Mouse (Mus musculus): ENCODE data around the gene Bach2. TPM values are rescaled to one million over a fixed set of nuclear protein-coding genes. Genes with fewer than 3 reads are reported as not detected.

Gene Bach2
- polyA plus RNA-seq, 1 experiment from 2014 or later: 5.8 TPM

GRCm38 (mm10) chr4:32280401-32280800 lies 41.8 kb downstream of the Bach2 start:
- ATAC-seq (ENCODE audit: insufficient number of reproducible peaks, low FRiP score, low TSS enrichment, low read depth): no peak
- H3K27me3 ChIP-seq: no peaks in the 10 kb centered on the region

GRCm38 (mm10) chr4:32281306-32281705 lies 42.7 kb downstream of the Bach2 start:
- Histone ChIP-seq H3K4me1 (peaks cover 8% of the 10 kb centered on the region; the same call in 1 of the 2 replicates), H3K9me3 (no peaks in the 10 kb centered on the region), H3K4me2 (no peak overlapping the region), H3K27ac (no peak overlapping the region), H3K27me3 (no peaks in the 10 kb centered on the region), H3K4me3 (no peak overlapping the region), H3K9ac (no peak overlapping the region), H3K36me3 (no peaks in the 10 kb centered on the region)
- 83% methylated on average over 6 of the region's 6 CpGs for WGBS
- no peak for ATAC-seq (ENCODE audit: insufficient number of reproducible peaks, low FRiP score, low TSS enrichment, low read depth)

More at GRCm38 (mm10) chr4:32280401-32280800, 41.8 kb downstream of the Bach2 start:
- 20% methylated on average over 6 of the region's 6 CpGs for WGBS
- Histone ChIP-seq H3K4me1 (peaks cover 8% of the 10 kb centered on the region; the same call in 1 of the 2 replicates), H3K4me3 (no peak overlapping the region), H3K4me2 (no peak overlapping the region), H3K27ac (peak overlapping the region; percentile 51), H3K36me3 (no peaks in the 10 kb centered on the region), H3K9me3 (no peaks in the 10 kb centered on the region), H3K9ac (no peak overlapping the region)

GRCm38 (mm10) chr4:32286405-32286804 lies 47.8 kb downstream of the Bach2 start:
- 72% methylated on average over 8 of the region's 8 CpGs for WGBS
- Histone ChIP-seq H3K4me2 (no peak overlapping the region), H3K4me1 (peaks cover 19% of the 10 kb centered on the region; the same call in 1 of the 2 replicates), H3K9ac (no peak overlapping the region), H3K36me3 (no peaks in the 10 kb centered on the region), H3K9me3 (no peaks in the 10 kb centered on the region), H3K27me3 (no peaks in the 10 kb centered on the region), H3K27ac (no peak overlapping the region), H3K4me3 (no peak overlapping the region)
- no peak for ATAC-seq (ENCODE audit: insufficient number of reproducible peaks, low FRiP score, low TSS enrichment, low read depth)

GRCm38 (mm10) chr4:32288036-32288860 lies 49.6 kb downstream of the Bach2 start:
- Histone ChIP-seq H3K27me3 (no peaks in the 10 kb centered on the region), H3K4me2 (no peak overlapping the region), H3K27ac (no peak overlapping the region), H3K9me3 (no peaks in the 10 kb centered on the region), H3K9ac (no peak overlapping the region), H3K36me3 (no peaks in the 10 kb centered on the region), H3K4me1 (peaks cover 29% of the 10 kb centered on the region), H3K4me3 (no peak overlapping the region)
- whole genome bisulfite sequencing: 40% methylated on average over 11 of the region's 11 CpGs
- ATAC-seq (ENCODE audit: insufficient number of reproducible peaks, low FRiP score, low TSS enrichment, low read depth): no peak

DNA sequence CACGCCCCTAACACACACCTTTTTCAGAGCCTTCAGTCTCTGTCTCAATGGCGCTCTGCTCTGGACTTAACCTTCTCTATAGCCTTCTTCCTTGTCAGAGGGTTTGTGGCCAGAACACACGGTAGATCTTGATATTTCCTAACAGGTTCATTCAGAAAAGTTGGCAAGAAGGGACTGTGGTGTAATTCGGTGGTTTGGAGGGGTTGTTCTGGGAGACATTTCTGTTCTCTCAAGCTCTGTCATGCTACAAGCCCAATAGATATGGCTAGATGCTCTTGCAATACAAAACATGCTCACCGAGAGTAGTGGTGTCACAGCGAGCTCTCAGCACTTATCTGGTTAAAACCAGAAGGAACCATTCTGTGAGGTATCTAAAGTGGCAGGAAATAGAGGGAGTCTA lies 51.2 kb downstream of the Bach2 start:
- peaks cover 36% of the 10 kb centered on the region for H3K4me1 ChIP-seq
- H3K27ac ChIP-seq: no peak overlapping the region

GRCm38 (mm10) chr4:32291406-32291805 lies 52.8 kb downstream of the Bach2 start:
- no peak for ATAC-seq (ENCODE audit: insufficient number of reproducible peaks, low FRiP score, low TSS enrichment, low read depth)
- no peak overlapping the region for H3K27ac ChIP-seq
- H3K4me1 ChIP-seq: peaks cover 36% of the 10 kb centered on the region
- no peak overlapping the region for H3K4me2 ChIP-seq
- no peaks in the 10 kb centered on the region for H3K36me3 ChIP-seq
- no peaks in the 10 kb centered on the region for H3K27me3 ChIP-seq
- H3K9ac ChIP-seq: no peak overlapping the region
- H3K4me3 ChIP-seq: no peak overlapping the region
- H3K9me3 ChIP-seq: no peaks in the 10 kb centered on the region
- WGBS: 77% methylated on average over 4 of the region's 4 CpGs

More for the DNA sequence above, 51.2 kb downstream of the Bach2 start:
- Histone ChIP-seq H3K36me3 (no peaks in the 10 kb centered on the region), H3K4me2 (no peak overlapping the region), H3K4me3 (no peak overlapping the region), H3K9ac (no peak overlapping the region), H3K27me3 (no peaks in the 10 kb centered on the region), H3K9me3 (no peaks in the 10 kb centered on the region)
- ATAC-seq (ENCODE audit: insufficient number of reproducible peaks, low FRiP score, low TSS enrichment, low read depth): no peak
- WGBS: 81% methylated on average over 6 of the region's 6 CpGs

- 40% methylated on average over 7 of the region's 7 CpGs for whole genome bisulfite sequencing
- Histone ChIP-seq H3K27ac (no peak overlapping the region), H3K4me3 (no peak overlapping the region), H3K9me3 (no peaks in the 10 kb centered on the region), H3K4me1 (peaks cover 37% of the 10 kb centered on the region), H3K27me3 (no peaks in the 10 kb centered on the region), H3K9ac (no peak overlapping the region), H3K4me2 (no peak overlapping the region), H3K36me3 (no peaks in the 10 kb centered on the region)
- no peak for ATAC-seq (ENCODE audit: insufficient number of reproducible peaks, low FRiP score, low TSS enrichment, low read depth)
Measured at GRCm38 (mm10) chr4:32293686-32294265, 55.2 kb downstream of the Bach2 start.

DNA sequence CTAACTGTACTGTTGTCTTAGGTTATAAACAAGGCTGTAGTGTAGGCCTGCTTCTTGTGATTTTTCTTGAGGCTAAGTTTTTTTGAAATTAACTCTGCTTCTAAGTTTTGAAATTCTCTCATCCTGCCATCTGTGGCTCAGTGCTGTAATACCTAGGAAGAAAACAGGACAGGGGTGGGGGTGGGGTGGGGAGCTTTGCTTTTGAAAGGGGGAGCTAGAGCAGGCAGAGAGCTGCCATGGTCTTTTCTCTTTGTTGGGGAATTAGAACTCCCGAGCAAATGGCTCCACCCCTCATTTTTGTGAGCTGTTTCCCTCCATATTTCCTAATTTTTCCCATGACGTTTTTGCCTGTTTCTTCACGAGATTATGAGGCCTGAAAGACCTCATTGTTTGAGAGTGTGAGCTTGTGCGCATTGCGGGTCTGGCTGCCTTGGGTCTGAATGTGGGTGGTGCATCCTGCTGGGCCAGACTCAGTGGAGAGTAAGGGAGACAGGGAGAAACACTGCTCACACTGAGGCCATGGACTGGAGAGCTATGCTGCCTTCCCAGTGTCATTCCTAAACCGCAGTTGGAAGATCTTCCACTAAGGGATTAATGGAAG lies 58.6 kb downstream of the Bach2 start:
- Histone ChIP-seq H3K9me3 (no peaks in the 10 kb centered on the region), H3K27ac (peak overlapping the region; percentile 54), H3K4me3 (no peak overlapping the region), H3K4me2 (no peak overlapping the region), H3K4me1 (peaks cover 33% of the 10 kb centered on the region), H3K27me3 (no peaks in the 10 kb centered on the region), H3K36me3 (no peaks in the 10 kb centered on the region), H3K9ac (no peak overlapping the region)
- 27% methylated on average over 6 of the region's 6 CpGs for WGBS
- peak; percentile 74 for ATAC-seq (ENCODE audit: insufficient number of reproducible peaks, low FRiP score, low TSS enrichment, low read depth)

DNA sequence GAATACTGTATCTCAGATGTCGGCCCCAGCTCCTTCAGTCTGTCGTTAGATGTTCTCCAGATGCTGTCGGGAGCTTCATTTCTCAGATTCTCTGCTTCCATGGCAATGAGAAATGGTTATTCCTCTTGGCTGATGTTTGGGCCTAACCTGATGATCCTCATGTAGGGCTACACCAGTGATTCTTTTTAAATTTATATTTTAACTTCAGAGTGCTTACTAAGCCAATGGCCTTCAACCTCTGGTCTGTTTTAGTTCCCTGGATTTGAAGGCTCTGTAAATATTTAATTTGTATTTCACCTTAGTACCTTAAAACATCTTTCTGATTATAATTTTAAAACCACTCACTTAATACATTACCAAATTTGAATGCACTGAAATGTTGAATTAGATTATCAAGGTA lies 60.6 kb downstream of the Bach2 start:
- Histone ChIP-seq H3K27ac (no peak overlapping the region), H3K4me1 (peaks cover 37% of the 10 kb centered on the region), H3K9ac (no peak overlapping the region), H3K4me3 (no peak overlapping the region), H3K27me3 (no peaks in the 10 kb centered on the region), H3K9me3 (no peaks in the 10 kb centered on the region), H3K36me3 (no peaks in the 10 kb centered on the region), H3K4me2 (no peak overlapping the region)
- 58% methylated on average over 3 of the region's 3 CpGs for WGBS
- ATAC-seq (ENCODE audit: insufficient number of reproducible peaks, low FRiP score, low TSS enrichment, low read depth): no peak

DNA sequence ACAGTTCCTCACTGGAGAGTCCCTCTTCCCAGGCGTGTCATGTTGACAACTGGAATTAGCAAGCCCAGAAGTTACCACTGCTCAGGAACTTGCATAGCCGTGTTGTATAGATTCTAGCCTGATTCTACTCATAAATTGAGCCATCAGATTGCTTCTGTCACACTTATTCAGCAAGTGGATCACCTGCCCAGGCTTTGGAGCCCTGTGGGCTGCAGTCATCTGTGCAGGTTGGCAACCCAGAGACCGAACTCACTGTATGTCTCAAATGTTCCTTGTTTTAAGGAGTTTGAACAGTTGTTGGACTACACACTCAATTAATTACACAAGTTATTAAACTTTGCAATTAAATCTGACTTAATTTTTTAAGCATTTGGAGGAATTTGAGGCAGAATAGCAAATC lies 61.4 kb downstream of the Bach2 start:
- Histone ChIP-seq H3K4me2 (no peak overlapping the region), H3K27ac (no peak overlapping the region), H3K36me3 (no peaks in the 10 kb centered on the region), H3K4me3 (no peak overlapping the region), H3K4me1 (peaks cover 44% of the 10 kb centered on the region), H3K9me3 (no peaks in the 10 kb centered on the region), H3K9ac (no peak overlapping the region), H3K27me3 (no peaks in the 10 kb centered on the region)
- WGBS: 80% methylated on average over 3 of the region's 3 CpGs
- ATAC-seq (ENCODE audit: insufficient number of reproducible peaks, low FRiP score, low TSS enrichment, low read depth): no peak

GRCm38 (mm10) chr4:32302668-32303067 lies 64.1 kb downstream of the Bach2 start:
- no peaks in the 10 kb centered on the region for H3K36me3 ChIP-seq
- 26% methylated on average over 5 of the region's 5 CpGs for whole genome bisulfite sequencing
- H3K9ac ChIP-seq: no peak overlapping the region
- no peaks in the 10 kb centered on the region for H3K9me3 ChIP-seq
- H3K27ac ChIP-seq: peak overlapping the region; percentile 91
- ATAC-seq (ENCODE audit: insufficient number of reproducible peaks, low FRiP score, low TSS enrichment, low read depth): peak; percentile 21; the same call in 1 of the 2 replicates
- H3K27me3 ChIP-seq: no peaks in the 10 kb centered on the region
- H3K4me1 ChIP-seq: peaks cover 53% of the 10 kb centered on the region
- no peak overlapping the region for H3K4me3 ChIP-seq
- H3K4me2 ChIP-seq: peak overlapping the region; percentile 48

DNA sequence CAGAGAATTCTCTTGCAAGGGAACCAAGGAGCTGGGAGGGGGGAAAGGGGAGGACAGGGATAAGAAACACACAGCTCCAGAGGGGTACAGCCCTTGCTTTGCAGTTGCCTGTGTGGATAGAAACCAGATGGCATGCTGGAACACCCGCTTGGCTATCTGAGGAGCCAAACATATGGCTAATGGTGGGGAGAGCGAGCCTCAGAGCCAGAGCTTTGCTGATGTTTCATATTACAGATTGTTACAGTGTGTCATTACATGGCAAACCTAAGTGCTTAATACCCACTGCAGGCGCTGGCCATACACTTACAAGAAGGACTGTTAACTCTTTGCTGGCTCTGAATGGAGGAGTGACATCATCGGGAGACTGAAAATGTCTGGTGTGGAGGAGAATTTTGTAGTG lies 64.5 kb downstream of the Bach2 start:
- Histone ChIP-seq H3K36me3 (no peaks in the 10 kb centered on the region), H3K27ac (peak overlapping the region; percentile 91), H3K4me3 (no peak overlapping the region), H3K4me2 (peak overlapping the region; percentile 48), H3K9me3 (no peaks in the 10 kb centered on the region), H3K9ac (no peak overlapping the region), H3K4me1 (peaks cover 53% of the 10 kb centered on the region), H3K27me3 (no peaks in the 10 kb centered on the region)
- 3% methylated on average over 4 of the region's 4 CpGs for WGBS
- peak; percentile 83 for ATAC-seq (ENCODE audit: insufficient number of reproducible peaks, low FRiP score, low TSS enrichment, low read depth)
